Mouse (Mus musculus): Measurements from ENCODE around the gene Fndc1. TPM values are rescaled to one million over a fixed set of nuclear protein-coding genes. Genes with fewer than 3 reads are reported as not detected.

Gene Fndc1
- polyA plus RNA-seq, 1 experiment from 2014 or later, result 0.81 TPM

DNA sequence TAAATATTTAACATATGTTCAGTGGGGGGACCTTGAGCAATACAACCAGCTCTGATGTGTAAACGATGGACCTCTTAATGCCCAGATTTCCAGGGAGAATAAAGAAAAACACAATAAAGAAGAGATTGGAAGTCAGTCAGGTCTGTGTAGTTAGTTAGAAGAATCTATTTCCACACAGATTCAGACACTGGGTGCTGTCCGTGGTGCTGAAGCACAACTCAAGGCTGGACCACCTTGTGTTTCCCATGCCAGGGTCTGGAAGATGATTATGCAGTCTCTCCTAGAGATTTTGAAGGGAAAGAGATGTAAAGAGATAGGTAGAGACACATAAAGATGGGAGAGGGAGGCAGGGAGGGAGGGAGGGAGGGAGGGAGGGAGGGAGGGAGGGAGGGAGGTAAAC lies 86.1 kb downstream of the Fndc1 start:
- Histone ChIP-seq H3K27me3 (ENCODE audit: insufficient read depth, poor library complexity, severe bottlenecking) (no peaks in the 10 kb centered on the region), H3K36me3 (no peaks in the 10 kb centered on the region), H3K4me3 (no peak overlapping the region), H3K27ac (no peak overlapping the region), H3K9me3 (no peaks in the 10 kb centered on the region), H3K4me1 (replicated peaks) (no peaks in the 10 kb centered on the region)
- 26% methylated on average over 2 of the region's 2 CpGs for WGBS
- peak; percentile 64 for DNase-seq (ENCODE audit: low spot score)

DNA sequence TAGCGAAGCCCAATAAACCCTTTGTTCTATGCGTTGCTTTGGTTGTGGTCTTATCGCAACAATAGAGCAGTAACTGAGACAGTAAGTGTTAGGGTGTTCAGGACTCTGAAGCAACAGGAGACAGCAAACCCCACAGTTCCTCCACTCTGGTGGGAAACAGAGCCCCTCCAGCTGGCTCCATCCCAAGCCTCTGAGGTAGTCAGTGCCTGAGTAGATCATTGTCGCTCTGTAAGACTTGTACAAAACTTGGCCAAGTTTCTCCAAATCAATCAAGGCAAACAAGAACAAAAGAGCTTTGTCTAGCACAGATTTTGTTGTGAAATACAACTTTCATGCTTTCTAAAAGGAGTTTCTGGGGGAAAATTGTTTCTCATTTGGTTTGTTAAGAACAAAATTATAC lies 104.1 kb downstream of the Fndc1 start:
- Histone ChIP-seq H3K9me3 (no peaks in the 10 kb centered on the region), H3K27me3 (ENCODE audit: insufficient read depth, poor library complexity, severe bottlenecking) (no peaks in the 10 kb centered on the region), H3K4me3 (no peak overlapping the region), H3K36me3 (no peaks in the 10 kb centered on the region), H3K27ac (no peak overlapping the region), H3K4me1 (replicated peaks) (no peaks in the 10 kb centered on the region; the same call in 1 of the 2 replicates)
- no peak for DNase-seq (ENCODE audit: low spot score)
- WGBS, result 89% methylated on average over 4 of the region's 4 CpGs

DNA sequence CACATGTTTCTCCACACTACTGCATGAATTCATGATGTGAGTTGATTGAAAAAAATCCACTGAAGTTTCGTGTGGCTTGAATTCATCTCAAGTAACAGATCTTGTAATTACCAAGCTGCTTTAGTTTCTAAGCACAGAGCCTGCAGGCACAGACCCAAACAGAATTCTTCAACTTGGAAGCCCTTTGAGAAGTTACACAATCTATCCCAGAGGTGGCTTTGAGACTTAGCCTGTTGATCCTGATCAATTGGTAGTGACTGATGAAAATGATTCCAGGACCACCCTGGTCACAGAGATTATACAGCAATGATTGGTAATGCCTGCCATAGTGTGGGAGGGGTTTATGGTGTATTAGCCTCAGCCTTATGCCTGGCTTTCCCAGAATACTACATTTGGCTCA lies 108.2 kb downstream of the Fndc1 start:
- no peaks in the 10 kb centered on the region for H3K4me1 ChIP-seq (replicated peaks)
- no peaks in the 10 kb centered on the region for H3K27me3 ChIP-seq (ENCODE audit: insufficient read depth, poor library complexity, severe bottlenecking)
- DNase-seq (ENCODE audit: low spot score), result no peak
- H3K9me3 ChIP-seq, result no peaks in the 10 kb centered on the region
- H3K36me3 ChIP-seq, result no peaks in the 10 kb centered on the region
- no peak overlapping the region for H3K27ac ChIP-seq
- WGBS, result 82% methylated on average over 1 of the region's 1 CpGs
- no peak overlapping the region for H3K4me3 ChIP-seq

- 82% methylated on average over 6 of the region's 6 CpGs for WGBS
- no peaks in the 10 kb centered on the region for H3K4me1 ChIP-seq (replicated peaks)
These were observed 109.2 kb downstream of the Fndc1 start for GRCm38 (mm10) chr17:7717945-7718344.

DNA sequence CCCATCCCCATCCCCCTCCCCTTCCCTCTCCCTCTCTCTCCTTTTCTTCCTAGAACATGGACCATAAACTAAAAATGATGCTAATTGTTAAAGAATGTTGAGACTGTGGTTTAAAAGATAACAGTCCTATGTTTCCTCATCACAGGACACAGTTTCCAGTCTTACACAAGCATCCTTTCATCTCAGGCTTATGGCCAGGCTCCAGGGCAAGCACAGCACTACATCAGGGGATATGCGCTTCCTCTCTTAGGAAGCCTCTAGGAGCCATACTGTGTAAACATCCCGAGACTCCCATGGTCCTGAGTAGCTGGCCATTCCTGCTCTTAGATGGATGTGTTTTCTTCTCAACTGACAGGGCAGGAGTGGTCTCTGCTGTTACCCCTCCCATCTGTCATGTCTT lies 114.1 kb downstream of the Fndc1 start:
- Histone ChIP-seq H3K4me1 (replicated peaks) (no peaks in the 10 kb centered on the region), H3K9me3 (no peaks in the 10 kb centered on the region), H3K27ac (no peak overlapping the region), H3K36me3 (no peaks in the 10 kb centered on the region), H3K4me3 (no peak overlapping the region), H3K27me3 (ENCODE audit: insufficient read depth, poor library complexity, severe bottlenecking) (no peaks in the 10 kb centered on the region)
- WGBS, result 88% methylated on average over 2 of the region's 2 CpGs
- DNase-seq (ENCODE audit: low spot score), result no peak

More at GRCm38 (mm10) chr17:7717945-7718344, 109.2 kb downstream of the Fndc1 start:
- no peak overlapping the region for H3K27ac ChIP-seq
- H3K27me3 ChIP-seq (ENCODE audit: insufficient read depth, poor library complexity, severe bottlenecking), result no peaks in the 10 kb centered on the region
- no peaks in the 10 kb centered on the region for H3K9me3 ChIP-seq
- H3K4me3 ChIP-seq, result no peak overlapping the region
- H3K36me3 ChIP-seq, result no peaks in the 10 kb centered on the region
- DNase-seq (ENCODE audit: low spot score), result no peak

- 72% methylated on average over 4 of the region's 4 CpGs for WGBS
- no peak for DNase-seq (ENCODE audit: low spot score)
- no peaks in the 10 kb centered on the region for H3K36me3 ChIP-seq
- no peaks in the 10 kb centered on the region for H3K4me1 ChIP-seq (replicated peaks)
- H3K27me3 ChIP-seq (ENCODE audit: insufficient read depth, poor library complexity, severe bottlenecking), result no peaks in the 10 kb centered on the region
- H3K9me3 ChIP-seq, result no peaks in the 10 kb centered on the region
- H3K4me3 ChIP-seq, result no peak overlapping the region
- H3K27ac ChIP-seq, result no peak overlapping the region
These were observed 120.0 kb downstream of the Fndc1 start for GRCm38 (mm10) chr17:7707073-7707472.

DNA sequence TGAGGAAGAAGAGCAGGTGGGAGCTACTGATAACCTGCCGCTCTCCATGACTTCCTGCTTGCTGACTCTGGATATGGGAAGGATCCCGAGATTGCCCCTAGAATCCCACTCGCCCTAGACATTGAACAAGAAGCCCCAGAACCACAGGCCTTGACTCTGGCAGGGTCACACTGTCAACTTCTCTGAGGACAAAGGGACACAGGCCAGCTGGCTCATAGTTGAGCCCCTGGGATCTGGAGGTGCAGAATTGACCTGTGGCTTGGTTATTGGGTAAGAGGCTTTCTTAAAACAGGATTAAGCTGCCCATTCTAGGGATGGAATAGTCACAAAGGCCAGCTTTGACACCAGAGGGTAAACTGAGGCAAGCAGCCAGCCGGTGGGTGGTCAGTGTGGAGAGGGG lies 136.8 kb downstream of the Fndc1 start:
- Histone ChIP-seq H3K27me3 (ENCODE audit: insufficient read depth, poor library complexity, severe bottlenecking) (no peaks in the 10 kb centered on the region), H3K27ac (no peak overlapping the region), H3K36me3 (no peaks in the 10 kb centered on the region), H3K9me3 (no peaks in the 10 kb centered on the region), H3K4me1 (replicated peaks) (0 out of 2 replicates have a peak, but pooled peaks cover 7% of the 10 kb centered on the region), H3K4me3 (no peak overlapping the region)
- 86% methylated on average over 4 of the region's 4 CpGs for WGBS
- DNase-seq (ENCODE audit: low spot score), result no peak

Other genes with a start within 250 kb of the Fndc1 start
- gene Tagap, start 98.7 kb upstream of the Fndc1 start, polyA plus RNA-seq (2016; fragmentation: Nextera tagmentation; extraction: Ambion mirVana), result 0.58 and 0.76 TPM in 2 replicates
- gene Rsph3a, start 118.3 kb upstream of the Fndc1 start, polyA plus RNA-seq (2016; fragmentation: Nextera tagmentation; extraction: Ambion mirVana), result 60.2 and 61.8 TPM in 2 replicates